Mouse (Mus musculus): ENCODE results near the gene Vkorc1. TPM values are rescaled to one million over a fixed set of nuclear protein-coding genes. Genes with fewer than 3 reads are reported as not detected.

The Vkorc1 gene
- polyA plus RNA-seq, 1 experiment from 2014 or later = 165 TPM

- Histone ChIP-seq H3K4me2 (ENCODE audit: low read length) (no peak overlapping the region), H3K9ac (ENCODE audit: low read depth, low read length) (no peak overlapping the region), H3K4me3 (replicated peaks; ENCODE audit: low read depth, low read length) (no peak overlapping the region), H3K9me3 (replicated peaks; ENCODE audit: low read length) (no peaks in the 10 kb centered on the region), H3K36me3 (ENCODE audit: insufficient read depth, low read length) (peaks cover 49% of the 10 kb centered on the region), H3K4me1 (replicated peaks; ENCODE audit: insufficient read depth, low read length) (no peaks in the 10 kb centered on the region), H3K27ac (no peak overlapping the region), H3K27me3 (ENCODE audit: insufficient read depth, low read length) (no peaks in the 10 kb centered on the region)
- ATAC-seq (replicated peaks; ENCODE audit: low FRiP score, low read depth) (no peak), DNase-seq (ENCODE audit: low spot score) (no peak)
- WGBS = 87% methylated on average over 8 of the region's 8 CpGs
- TF ChIP-seq CTCF (IDR thresholded peaks at IDR 0.05; ENCODE audit: low read depth) = no peak
Observed at GRCm38 (mm10) chr7:127887191-127887590, 8.2 kb downstream of the Vkorc1 start.

DNA sequence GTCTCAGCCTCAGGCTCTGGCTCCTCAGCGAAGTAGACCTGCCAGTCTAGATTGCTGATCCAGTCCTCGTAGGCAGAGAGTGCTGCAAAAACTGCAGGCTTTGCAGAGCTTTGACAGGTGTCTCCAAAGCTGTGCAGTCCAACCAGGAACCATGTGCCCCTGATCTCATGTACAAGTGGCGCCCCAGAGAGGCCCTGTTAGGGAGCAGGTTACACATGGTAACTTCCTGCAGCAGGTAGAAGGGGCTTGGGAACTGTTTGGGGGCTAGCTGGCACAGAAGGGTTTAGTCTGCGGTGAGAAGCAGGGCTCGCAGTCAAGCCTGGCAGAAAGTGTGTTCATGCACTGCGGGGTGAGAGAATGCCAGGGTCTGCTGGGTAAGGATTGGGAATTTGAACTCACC lies 8.9 kb downstream of the Vkorc1 start:
- whole genome bisulfite sequencing = 89% methylated on average over 6 of the region's 6 CpGs
- Histone ChIP-seq H3K9ac (ENCODE audit: low read depth, low read length) (no peak overlapping the region), H3K4me3 (replicated peaks; ENCODE audit: low read depth, low read length) (no peak overlapping the region), H3K9me3 (replicated peaks; ENCODE audit: low read length) (no peaks in the 10 kb centered on the region), H3K36me3 (ENCODE audit: insufficient read depth, low read length) (peaks cover 56% of the 10 kb centered on the region), H3K27me3 (ENCODE audit: insufficient read depth, low read length) (no peaks in the 10 kb centered on the region), H3K4me1 (replicated peaks; ENCODE audit: insufficient read depth, low read length) (no peaks in the 10 kb centered on the region), H3K4me2 (ENCODE audit: low read length) (no peak overlapping the region), H3K27ac (no peak overlapping the region; the same call in 1 of the 2 replicates)
- DNase-seq (ENCODE audit: low spot score) (no peak), ATAC-seq (replicated peaks; ENCODE audit: low FRiP score, low read depth) (no peak)
- TF ChIP-seq CTCF (IDR thresholded peaks at IDR 0.05; ENCODE audit: low read depth) = no peak

DNA sequence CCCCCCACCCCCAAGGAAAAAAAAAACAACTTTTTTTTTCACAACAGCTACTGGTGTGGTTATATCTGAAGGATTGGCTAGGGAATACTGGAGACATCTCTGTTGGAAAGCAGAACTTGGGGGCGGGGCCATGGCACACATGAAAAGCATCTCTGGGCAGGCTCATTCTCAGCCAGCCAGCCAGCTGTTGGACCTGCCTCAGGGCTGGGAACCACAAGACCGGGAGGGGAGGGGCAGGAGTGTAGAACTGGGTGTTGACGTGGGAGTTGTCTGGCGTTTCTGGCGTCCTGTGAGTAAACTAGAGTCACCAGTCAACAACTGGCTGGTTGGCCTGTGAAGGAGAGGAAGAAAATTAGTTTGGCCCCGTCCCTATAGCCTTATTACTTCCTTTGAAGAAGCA lies 9.5 kb downstream of the Vkorc1 start:
- no peak for TF ChIP-seq CTCF (IDR thresholded peaks at IDR 0.05; ENCODE audit: low read depth)
- DNase-seq (ENCODE audit: low spot score) (peak; percentile 21), ATAC-seq (replicated peaks; ENCODE audit: low FRiP score, low read depth) (no peak)
- Histone ChIP-seq H3K4me1 (replicated peaks; ENCODE audit: insufficient read depth, low read length) (no peaks in the 10 kb centered on the region), H3K27ac (no peak overlapping the region), H3K27me3 (ENCODE audit: insufficient read depth, low read length) (no peaks in the 10 kb centered on the region), H3K9ac (ENCODE audit: low read depth, low read length) (no peak overlapping the region), H3K9me3 (replicated peaks; ENCODE audit: low read length) (no peaks in the 10 kb centered on the region), H3K36me3 (ENCODE audit: insufficient read depth, low read length) (peaks cover 62% of the 10 kb centered on the region), H3K4me3 (replicated peaks; ENCODE audit: low read depth, low read length) (no peak overlapping the region), H3K4me2 (ENCODE audit: low read length) (no peak overlapping the region)
- 56% methylated on average over 6 of the region's 6 CpGs for WGBS

GRCm38 (mm10) chr7:127880431-127880830 lies 15.0 kb downstream of the Vkorc1 start:
- H3K9me3 ChIP-seq (replicated peaks; ENCODE audit: low read length) = no peaks in the 10 kb centered on the region
- H3K27me3 ChIP-seq (ENCODE audit: insufficient read depth, low read length) = no peaks in the 10 kb centered on the region
- peaks cover 68% of the 10 kb centered on the region for H3K36me3 ChIP-seq (ENCODE audit: insufficient read depth, low read length)
- ATAC-seq (replicated peaks; ENCODE audit: low FRiP score, low read depth) (no peak), DNase-seq (ENCODE audit: low spot score) (no peak)
- H3K4me1 ChIP-seq (replicated peaks; ENCODE audit: insufficient read depth, low read length) = peaks cover 6% of the 10 kb centered on the region; the same call in 1 of the 2 replicates
- TF ChIP-seq CTCF (IDR thresholded peaks at IDR 0.05; ENCODE audit: low read depth) = no peak
- WGBS = 81% methylated on average over 12 of the region's 12 CpGs
- H3K4me2 ChIP-seq (ENCODE audit: low read length) = no peak overlapping the region
- no peak overlapping the region for H3K27ac ChIP-seq
- no peak overlapping the region for H3K9ac ChIP-seq (ENCODE audit: low read depth, low read length)
- no peak overlapping the region for H3K4me3 ChIP-seq (replicated peaks; ENCODE audit: low read depth, low read length)

DNA sequence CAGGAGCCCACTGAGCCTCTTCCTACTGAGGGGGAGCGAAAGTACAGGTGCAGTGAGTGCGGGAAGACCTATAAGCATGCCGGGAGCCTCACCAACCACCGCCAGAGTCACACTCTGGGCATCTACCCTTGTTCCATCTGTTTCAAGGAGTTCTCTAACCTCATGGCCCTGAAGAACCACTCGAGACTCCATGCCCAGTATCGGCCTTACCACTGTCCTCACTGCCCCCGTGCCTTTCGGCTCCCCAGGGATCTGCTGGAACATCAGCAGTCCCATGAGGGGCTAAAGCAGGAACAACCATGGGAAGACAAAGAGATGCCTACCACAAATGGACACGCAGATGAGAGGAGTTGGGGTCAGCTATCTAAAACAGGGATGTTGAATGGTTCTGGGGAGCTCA lies 16.1 kb downstream of the Vkorc1 start:
- H3K36me3 ChIP-seq (ENCODE audit: insufficient read depth, low read length) = peaks cover 58% of the 10 kb centered on the region
- no peak for ATAC-seq (replicated peaks; ENCODE audit: low FRiP score, low read depth)
- 95% methylated on average over 9 of the region's 9 CpGs for WGBS

DNA sequence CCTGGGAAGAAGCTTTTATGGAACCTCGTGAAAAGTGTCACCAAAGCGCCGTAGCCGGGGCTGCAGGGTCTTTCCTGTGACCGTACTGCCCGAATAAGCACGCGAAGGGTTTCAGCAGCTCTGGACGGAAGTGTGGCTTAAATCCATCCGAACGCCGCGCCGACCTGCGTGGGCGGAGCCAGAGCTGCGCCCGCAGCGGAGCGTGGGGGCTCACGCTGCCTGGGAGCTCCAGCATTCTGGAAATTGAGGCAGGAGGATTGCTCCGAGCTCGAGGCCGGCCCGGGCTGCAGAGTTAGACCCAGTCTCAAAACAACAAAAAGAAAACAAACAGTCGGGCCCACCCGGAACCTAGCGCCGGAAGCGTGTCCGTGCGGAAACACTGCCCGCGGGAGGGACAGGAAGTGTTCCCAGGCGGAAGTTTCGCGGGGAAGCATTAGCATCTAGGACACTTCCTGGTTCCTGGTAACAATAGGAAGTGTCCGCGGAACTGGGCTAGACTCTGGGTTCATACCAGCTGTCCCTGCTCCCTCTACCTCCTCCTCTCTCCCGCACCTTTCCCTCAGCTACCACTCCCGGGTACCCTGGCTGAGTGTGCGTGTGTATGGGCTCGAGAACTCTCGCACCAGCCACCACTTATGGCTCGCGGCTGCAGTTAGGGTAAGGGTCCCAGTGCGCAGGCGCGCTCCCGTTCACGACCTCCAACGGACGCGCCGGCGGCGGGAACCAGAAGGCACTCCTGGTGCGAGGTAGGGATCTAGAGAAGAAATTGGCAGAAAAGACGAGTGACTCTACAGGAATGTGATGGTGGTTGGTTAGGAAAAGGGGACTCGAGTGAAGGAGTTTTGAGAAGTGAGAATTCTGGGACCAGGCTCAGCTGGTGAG lies 18.7 kb downstream of the Vkorc1 start, which contains the start of gene Zfp668:
Gene Zfp668, minus strand, starts transcription at position 362 of the 882 bp plus-strand sequence.
- Histone ChIP-seq H3K9ac (ENCODE audit: low read depth, low read length) (peak within 1 kb of the TSS; percentile 90), H3K36me3 (ENCODE audit: insufficient read depth, low read length) (peaks cover 35% of the 10 kb centered on the region), H3K4me2 (ENCODE audit: low read length) (peak within 1 kb of the TSS; percentile 66), H3K4me1 (replicated peaks; ENCODE audit: insufficient read depth, low read length) (peaks cover 16% of the 10 kb centered on the region; the same call in 1 of the 2 replicates), H3K27me3 (ENCODE audit: insufficient read depth, low read length) (no peaks in the 10 kb centered on the region), H3K4me3 (replicated peaks; ENCODE audit: low read depth, low read length) (peak within 1 kb of the TSS; percentile 79), H3K27ac (peak within 1 kb of the TSS; percentile 98), H3K9me3 (replicated peaks; ENCODE audit: low read length) (no peaks in the 10 kb centered on the region)
- DNase-seq (ENCODE audit: low spot score) = peak; percentile 96
- under 1% methylated on average over 60 of the region's 60 CpGs for WGBS
- peak; percentile 61 for ATAC-seq (replicated peaks; ENCODE audit: low FRiP score, low read depth)
- no peak for TF ChIP-seq CTCF (IDR thresholded peaks at IDR 0.05; ENCODE audit: low read depth)

More for the DNA sequence above, 16.1 kb downstream of the Vkorc1 start:
- Histone ChIP-seq H3K27me3 (ENCODE audit: insufficient read depth, low read length) (no peaks in the 10 kb centered on the region), H3K4me3 (replicated peaks; ENCODE audit: low read depth, low read length) (no peak overlapping the region), H3K4me2 (ENCODE audit: low read length) (no peak overlapping the region), H3K9ac (ENCODE audit: low read depth, low read length) (no peak overlapping the region), H3K4me1 (replicated peaks; ENCODE audit: insufficient read depth, low read length) (peaks cover 9% of the 10 kb centered on the region; the same call in 1 of the 2 replicates), H3K27ac (no peak overlapping the region), H3K9me3 (replicated peaks; ENCODE audit: low read length) (no peaks in the 10 kb centered on the region)
- DNase-seq (ENCODE audit: low spot score) = no peak
- TF ChIP-seq CTCF (IDR thresholded peaks at IDR 0.05; ENCODE audit: low read depth) = no peak

All from kidney, postnatal 0 days (tissue).